Mouse (Mus musculus): ENCODE data around the gene Shc1.

DNA sequence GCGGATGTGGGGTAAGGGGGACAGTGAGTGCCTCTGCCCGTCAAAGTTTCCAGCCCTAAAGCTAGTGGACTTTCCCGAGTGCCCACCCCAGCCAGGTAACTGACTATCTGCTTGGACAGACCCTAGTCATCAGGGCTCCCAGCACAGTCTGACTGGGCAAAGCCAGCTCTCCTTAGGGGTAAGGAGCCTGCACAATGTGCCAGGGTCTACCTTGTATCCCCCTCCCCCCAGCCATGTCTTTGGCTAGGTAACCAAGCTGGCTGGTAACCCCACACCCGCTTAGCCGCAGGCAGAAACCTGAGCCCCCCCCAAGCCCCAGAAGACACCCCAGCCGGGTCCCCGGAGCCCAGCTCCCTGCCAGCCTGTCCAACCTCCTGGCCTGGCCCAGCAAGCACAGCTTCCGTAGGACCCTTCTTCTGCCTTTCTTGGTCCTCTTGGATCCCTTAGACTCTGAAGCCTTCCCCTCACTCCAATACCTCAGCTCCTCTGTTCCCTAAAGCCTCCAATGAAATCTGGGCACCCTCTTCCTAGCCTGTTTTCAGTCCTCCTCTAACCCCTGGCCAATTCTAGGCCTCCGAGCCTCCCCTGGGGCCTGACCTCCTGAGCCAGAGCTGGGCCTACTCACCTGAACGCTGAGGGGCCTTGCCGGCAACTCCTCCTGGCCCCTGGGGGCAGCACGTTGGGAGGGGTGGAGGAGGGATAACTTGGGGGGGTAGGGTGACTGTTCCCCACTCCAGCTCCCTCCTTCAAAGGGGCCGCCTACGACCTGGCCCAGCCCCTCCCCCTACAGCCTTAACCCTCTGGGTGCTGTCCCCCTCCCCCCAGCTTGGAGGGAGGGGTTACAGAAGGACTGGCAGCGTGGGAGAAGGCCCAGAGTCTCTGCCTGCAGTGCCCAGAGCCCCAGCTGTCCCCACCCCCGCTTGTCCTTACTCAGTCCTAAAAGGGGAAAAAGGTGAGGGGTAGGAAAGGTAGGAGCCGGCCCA, 31.5 kb upstream of the Shc1 start:
- TF ChIP-seq GATA1 (IDR thresholded peaks at IDR 0.05; ENCODE audit: low read length): no peak
- no peak for TF ChIP-seq TAL1 (IDR thresholded peaks at IDR 0.05; ENCODE audit: low read length)
